Mouse (Mus musculus) adrenal gland, adult 18-20 months (tissue): ENCODE measurements at regions not wholly inside any gene's neighbourhood (a gene's known extent, or its start where the extent isn't known, plus 50 kb on each side); places are given as distances from the start of the nearest gene placed in this dataset.

Experiments used
- DNase-seq, 2 experiments: peaks; one replicate each; pipeline ENCODE4 v3.0.0; 2021 to 2022; ENCODE audit warnings: low spot score in 2 of 2

DNA sequence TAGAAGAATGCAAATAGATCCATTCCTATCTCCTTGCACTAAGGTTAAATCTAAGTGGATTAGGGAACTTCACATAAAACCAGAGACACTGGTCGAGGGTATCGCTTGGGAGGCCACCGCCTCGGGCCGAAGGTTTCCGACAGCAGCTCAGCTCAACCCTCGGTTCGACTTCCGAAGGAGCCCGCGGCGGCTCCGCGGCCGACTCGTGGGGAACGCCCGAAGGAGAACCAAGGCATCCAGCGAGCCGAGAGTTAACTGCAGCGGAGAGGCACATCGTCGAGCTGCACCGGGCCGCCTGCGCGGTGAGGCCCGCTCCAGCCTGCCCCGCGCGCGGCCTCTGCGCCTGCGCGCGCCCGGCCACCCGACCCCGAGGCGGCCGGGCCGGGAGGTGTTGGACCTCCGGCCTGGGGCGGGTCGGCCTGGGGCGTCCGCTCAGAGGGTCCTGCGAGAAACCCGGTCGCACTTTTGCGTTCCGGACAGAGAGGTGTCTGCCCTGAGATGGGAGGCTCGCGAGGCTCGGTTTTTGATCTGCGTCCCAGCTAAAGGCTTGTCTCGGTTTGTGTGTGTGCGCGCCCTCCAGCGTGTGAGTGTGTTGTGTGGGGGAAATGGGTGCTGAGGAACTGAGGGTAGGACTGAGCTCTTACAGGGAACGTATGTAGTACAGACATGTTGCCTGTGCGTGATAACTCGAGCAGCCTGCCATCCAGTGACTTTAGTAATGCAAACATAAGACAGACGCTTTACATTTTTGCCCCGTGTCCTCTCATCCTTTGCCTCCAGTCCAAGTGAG is 50.9 kb upstream of the Vmn2r9 start:
- peak; percentile 20 to 24 for DNase-seq
